Mouse (Mus musculus) brain, embryonic 14.5 days (tissue): ENCODE data around the gene Exd1.

Experiments used
- CTCF ChIP-seq: fragments of 200-500 bp; IDR thresholded peaks from 2 replicates; pipeline ENCODE4 v1.5.1; 2012; ENCODE audit warnings: inconsistent platforms, mild to moderate bottlenecking, moderate library complexity, borderline replicate concordance; ENCODE audit not compliant: insufficient read depth, insufficient read length; ENCODE audit errors: extremely low read depth
- POLR2A ChIP-seq: fragments of 200-500 bp; IDR thresholded peaks from 2 replicates; pipeline ENCODE4 v1.6.1; 2012; ENCODE audit warnings: mild to moderate bottlenecking, inconsistent platforms, borderline replicate concordance; ENCODE audit not compliant: poor library complexity, insufficient read depth, insufficient read length, severe bottlenecking; ENCODE audit errors: extremely low read depth

DNA sequence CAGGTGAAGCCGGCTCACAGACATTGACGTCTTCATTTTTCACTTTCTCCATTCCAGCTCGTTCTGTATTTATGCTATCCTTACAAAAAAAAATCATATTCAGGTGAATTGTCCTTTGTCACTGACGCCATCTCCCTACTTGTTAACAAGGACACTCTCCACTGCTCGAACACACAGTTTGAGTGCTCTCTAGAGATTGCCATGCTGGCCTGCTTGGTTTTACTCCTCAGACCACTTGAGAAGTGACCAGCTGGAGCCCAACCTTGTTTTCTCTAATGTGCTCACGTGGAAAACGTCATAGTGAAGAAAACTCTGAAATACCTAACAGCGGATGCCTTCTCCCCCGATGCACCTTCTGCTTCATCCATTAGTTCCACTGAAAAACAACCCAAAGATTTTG lies 8.6 kb downstream of the Exd1 start:
- no peak for TF ChIP-seq CTCF
- no peak for TF ChIP-seq POLR2A
